Mouse (Mus musculus): Measurements from ENCODE around the gene 2210016L21Rik.

GRCm38 (mm10) chr5:114969609-114970215, 27.8 kb downstream of the 2210016L21Rik start:
- TF ChIP-seq CTCF (IDR thresholded peaks at IDR 0.05), result no peak
- no peak for TF ChIP-seq EP300 (IDR thresholded peaks at IDR 0.05)
